Mouse (Mus musculus): Measurements from ENCODE around the gene Gsdme. TPM values are rescaled to one million over a fixed set of nuclear protein-coding genes. Genes with fewer than 3 reads are reported as not detected.
A peak's percentile ranks its signal among the peaks of the same experiment; 100 is the strongest.

Gene Gsdme
- polyA plus RNA-seq, 1 experiment from 2014 or later, result 32.4 TPM

GRCm38 (mm10) chr6:50261201-50261921 is 2.3 kb downstream of the Gsdme start:
- Histone ChIP-seq H3K36me3 (ENCODE audit: control insufficient read depth, insufficient read depth, low read length) (no peaks in the 10 kb centered on the region), H3K4me2 (peak overlapping the region; percentile 68), H3K9me3 (replicated peaks; ENCODE audit: control insufficient read depth, low read length) (no peaks in the 10 kb centered on the region), H3K9ac (ENCODE audit: low read depth, low read length) (peak overlapping the region; percentile 68), H3K4me1 (ENCODE audit: control insufficient read depth, insufficient read depth, low read length) (peaks cover 7% of the 10 kb centered on the region), H3K27me3 (ENCODE audit: control insufficient read depth, insufficient read depth, low read length) (no peaks in the 10 kb centered on the region), H3K27ac (ENCODE audit: low read depth, low read length) (no peak overlapping the region), H3K4me3 (ENCODE audit: low read depth, low read length) (peak overlapping the region; percentile 56)
- WGBS (ENCODE audit: insufficient replicate concordance), result 3% methylated on average over 35 of the region's 35 CpGs
- ATAC-seq (replicated peaks; ENCODE audit: insufficient number of reproducible peaks, low FRiP score, low TSS enrichment), result peak; percentile 73; the same call in 1 of the 2 replicates

- no peak overlapping the region for H3K4me2 ChIP-seq
- 53% methylated on average over 5 of the region's 5 CpGs for whole genome bisulfite sequencing (ENCODE audit: insufficient replicate concordance)
- ATAC-seq (replicated peaks; ENCODE audit: insufficient number of reproducible peaks, low FRiP score, low TSS enrichment), result no peak
These were observed 8.3 kb downstream of the Gsdme start for GRCm38 (mm10) chr6:50255356-50255755.

GRCm38 (mm10) chr6:50254723-50255184 is 8.9 kb downstream of the Gsdme start:
- Histone ChIP-seq H3K4me2 (peak overlapping the region; percentile 36), H3K27me3 (ENCODE audit: control insufficient read depth, insufficient read depth, low read length) (no peaks in the 10 kb centered on the region), H3K9ac (ENCODE audit: low read depth, low read length) (no peak overlapping the region), H3K9me3 (replicated peaks; ENCODE audit: control insufficient read depth, low read length) (no peaks in the 10 kb centered on the region), H3K36me3 (ENCODE audit: control insufficient read depth, insufficient read depth, low read length) (no peaks in the 10 kb centered on the region), H3K27ac (ENCODE audit: low read depth, low read length) (no peak overlapping the region), H3K4me3 (ENCODE audit: low read depth, low read length) (no peak overlapping the region), H3K4me1 (ENCODE audit: control insufficient read depth, insufficient read depth, low read length) (0 out of 2 replicates have a peak, but pooled peaks cover 3% of the 10 kb centered on the region)
- no peak for ATAC-seq (replicated peaks; ENCODE audit: insufficient number of reproducible peaks, low FRiP score, low TSS enrichment)
- WGBS (ENCODE audit: insufficient replicate concordance), result 31% methylated on average over 10 of the region's 10 CpGs

More at GRCm38 (mm10) chr6:50255356-50255755, 8.3 kb downstream of the Gsdme start:
- H3K36me3 ChIP-seq (ENCODE audit: control insufficient read depth, insufficient read depth, low read length), result no peaks in the 10 kb centered on the region
- no peaks in the 10 kb centered on the region for H3K9me3 ChIP-seq (replicated peaks; ENCODE audit: control insufficient read depth, low read length)
- no peak overlapping the region for H3K9ac ChIP-seq (ENCODE audit: low read depth, low read length)
- no peaks in the 10 kb centered on the region for H3K27me3 ChIP-seq (ENCODE audit: control insufficient read depth, insufficient read depth, low read length)
- H3K4me3 ChIP-seq (ENCODE audit: low read depth, low read length), result no peak overlapping the region
- H3K4me1 ChIP-seq (ENCODE audit: control insufficient read depth, insufficient read depth, low read length), result 0 out of 2 replicates have a peak, but pooled peaks cover 3% of the 10 kb centered on the region
- H3K27ac ChIP-seq (ENCODE audit: low read depth, low read length), result no peak overlapping the region

GRCm38 (mm10) chr6:50252690-50253089 is 11.0 kb downstream of the Gsdme start:
- no peak overlapping the region for H3K4me2 ChIP-seq
- no peak overlapping the region for H3K27ac ChIP-seq (ENCODE audit: low read depth, low read length)
- WGBS (ENCODE audit: insufficient replicate concordance), result 65% methylated on average over 5 of the region's 5 CpGs
- 0 out of 2 replicates have a peak, but pooled peaks cover 3% of the 10 kb centered on the region for H3K4me1 ChIP-seq (ENCODE audit: control insufficient read depth, insufficient read depth, low read length)
- H3K27me3 ChIP-seq (ENCODE audit: control insufficient read depth, insufficient read depth, low read length), result no peaks in the 10 kb centered on the region
- no peak overlapping the region for H3K4me3 ChIP-seq (ENCODE audit: low read depth, low read length)
- ATAC-seq (replicated peaks; ENCODE audit: insufficient number of reproducible peaks, low FRiP score, low TSS enrichment), result no peak
- H3K9ac ChIP-seq (ENCODE audit: low read depth, low read length), result no peak overlapping the region
- no peaks in the 10 kb centered on the region for H3K9me3 ChIP-seq (replicated peaks; ENCODE audit: control insufficient read depth, low read length)
- no peaks in the 10 kb centered on the region for H3K36me3 ChIP-seq (ENCODE audit: control insufficient read depth, insufficient read depth, low read length)

- WGBS (ENCODE audit: insufficient replicate concordance), result 74% methylated on average over 4 of the region's 4 CpGs
These were observed 15.9 kb downstream of the Gsdme start for GRCm38 (mm10) chr6:50247791-50248190.

GRCm38 (mm10) chr6:50247356-50247755 is 16.3 kb downstream of the Gsdme start:
- ATAC-seq (replicated peaks; ENCODE audit: insufficient number of reproducible peaks, low FRiP score, low TSS enrichment), result no peak
- Histone ChIP-seq H3K27me3 (ENCODE audit: control insufficient read depth, insufficient read depth, low read length) (no peaks in the 10 kb centered on the region), H3K36me3 (ENCODE audit: control insufficient read depth, insufficient read depth, low read length) (no peaks in the 10 kb centered on the region), H3K9ac (ENCODE audit: low read depth, low read length) (no peak overlapping the region), H3K4me1 (ENCODE audit: control insufficient read depth, insufficient read depth, low read length) (no peaks in the 10 kb centered on the region), H3K4me3 (ENCODE audit: low read depth, low read length) (no peak overlapping the region), H3K9me3 (replicated peaks; ENCODE audit: control insufficient read depth, low read length) (no peaks in the 10 kb centered on the region), H3K4me2 (no peak overlapping the region), H3K27ac (ENCODE audit: low read depth, low read length) (no peak overlapping the region)
- 48% methylated on average over 2 of the region's 2 CpGs for WGBS (ENCODE audit: insufficient replicate concordance)

More at GRCm38 (mm10) chr6:50247791-50248190, 15.9 kb downstream of the Gsdme start:
- H3K9me3 ChIP-seq (replicated peaks; ENCODE audit: control insufficient read depth, low read length), result no peaks in the 10 kb centered on the region
- no peak overlapping the region for H3K4me3 ChIP-seq (ENCODE audit: low read depth, low read length)
- no peak for ATAC-seq (replicated peaks; ENCODE audit: insufficient number of reproducible peaks, low FRiP score, low TSS enrichment)
- H3K36me3 ChIP-seq (ENCODE audit: control insufficient read depth, insufficient read depth, low read length), result no peaks in the 10 kb centered on the region
- H3K4me2 ChIP-seq, result no peak overlapping the region
- H3K9ac ChIP-seq (ENCODE audit: low read depth, low read length), result no peak overlapping the region
- H3K27me3 ChIP-seq (ENCODE audit: control insufficient read depth, insufficient read depth, low read length), result no peaks in the 10 kb centered on the region
- no peak overlapping the region for H3K27ac ChIP-seq (ENCODE audit: low read depth, low read length)
- H3K4me1 ChIP-seq (ENCODE audit: control insufficient read depth, insufficient read depth, low read length), result no peaks in the 10 kb centered on the region

- no peak for ATAC-seq (replicated peaks; ENCODE audit: insufficient number of reproducible peaks, low FRiP score, low TSS enrichment)
- H3K27me3 ChIP-seq (ENCODE audit: control insufficient read depth, insufficient read depth, low read length), result no peaks in the 10 kb centered on the region
These were observed 18.7 kb downstream of the Gsdme start for GRCm38 (mm10) chr6:50244967-50245366.

GRCm38 (mm10) chr6:50244126-50244525 is 19.5 kb downstream of the Gsdme start:
- H3K9ac ChIP-seq (ENCODE audit: low read depth, low read length), result no peak overlapping the region
- no peak overlapping the region for H3K4me3 ChIP-seq (ENCODE audit: low read depth, low read length)
- H3K4me2 ChIP-seq, result no peak overlapping the region
- no peaks in the 10 kb centered on the region for H3K27me3 ChIP-seq (ENCODE audit: control insufficient read depth, insufficient read depth, low read length)
- no peaks in the 10 kb centered on the region for H3K36me3 ChIP-seq (ENCODE audit: control insufficient read depth, insufficient read depth, low read length)
- ATAC-seq (replicated peaks; ENCODE audit: insufficient number of reproducible peaks, low FRiP score, low TSS enrichment), result no peak
- no peaks in the 10 kb centered on the region for H3K9me3 ChIP-seq (replicated peaks; ENCODE audit: control insufficient read depth, low read length)
- 72% methylated on average over 4 of the region's 4 CpGs for WGBS (ENCODE audit: insufficient replicate concordance)
- H3K27ac ChIP-seq (ENCODE audit: low read depth, low read length), result no peak overlapping the region
- no peaks in the 10 kb centered on the region for H3K4me1 ChIP-seq (ENCODE audit: control insufficient read depth, insufficient read depth, low read length)

More at GRCm38 (mm10) chr6:50244967-50245366, 18.7 kb downstream of the Gsdme start:
- Histone ChIP-seq H3K4me2 (no peak overlapping the region), H3K4me3 (ENCODE audit: low read depth, low read length) (no peak overlapping the region), H3K9ac (ENCODE audit: low read depth, low read length) (no peak overlapping the region), H3K4me1 (ENCODE audit: control insufficient read depth, insufficient read depth, low read length) (no peaks in the 10 kb centered on the region), H3K27ac (ENCODE audit: low read depth, low read length) (no peak overlapping the region), H3K36me3 (ENCODE audit: control insufficient read depth, insufficient read depth, low read length) (no peaks in the 10 kb centered on the region), H3K9me3 (replicated peaks; ENCODE audit: control insufficient read depth, low read length) (no peaks in the 10 kb centered on the region)
- WGBS (ENCODE audit: insufficient replicate concordance), result 64% methylated on average over 4 of the region's 4 CpGs

- WGBS (ENCODE audit: insufficient replicate concordance), result 58% methylated on average over 5 of the region's 5 CpGs
- no peak for ATAC-seq (replicated peaks; ENCODE audit: insufficient number of reproducible peaks, low FRiP score, low TSS enrichment)
- H3K9me3 ChIP-seq (replicated peaks; ENCODE audit: control insufficient read depth, low read length), result no peaks in the 10 kb centered on the region
These were observed 23.2 kb downstream of the Gsdme start for GRCm38 (mm10) chr6:50240437-50240836.

More at GRCm38 (mm10) chr6:50240437-50240836, 23.2 kb downstream of the Gsdme start:
- no peak overlapping the region for H3K9ac ChIP-seq (ENCODE audit: low read depth, low read length)
- no peak overlapping the region for H3K4me3 ChIP-seq (ENCODE audit: low read depth, low read length)
- H3K27me3 ChIP-seq (ENCODE audit: control insufficient read depth, insufficient read depth, low read length), result no peaks in the 10 kb centered on the region
- no peak overlapping the region for H3K27ac ChIP-seq (ENCODE audit: low read depth, low read length)
- no peak overlapping the region for H3K4me2 ChIP-seq
- H3K36me3 ChIP-seq (ENCODE audit: control insufficient read depth, insufficient read depth, low read length), result no peaks in the 10 kb centered on the region
- no peaks in the 10 kb centered on the region for H3K4me1 ChIP-seq (ENCODE audit: control insufficient read depth, insufficient read depth, low read length)
